Mouse (Mus musculus) gastrocnemius, postnatal 36 days (tissue): ENCODE results near the gene Abcc1. TPM values are rescaled to one million over a fixed set of nuclear protein-coding genes. Genes with fewer than 3 reads are reported as not detected.
A peak's percentile ranks its signal among the peaks of the same experiment; 100 is the strongest.

Experiments
- DNase-seq, 2 experiments: peaks; one replicate each; pipeline ENCODE4 v3.0.0; 2022
- intact Hi-C: fragments of 180-260 bp; cut with DNase I; formaldehyde crosslinking; loops from one replicate; pipeline ENCODE4 v1.15.1; 2025
- long read RNA-seq, 2 experiments: library from polyadenylated mRNA; stranded (forward); transcript quantifications; one replicate each; pipeline ENCODE4 v2.0.0; 2021
- total RNA-seq, 2 experiments: library from RNA; stranded (reverse); gene quantifications; 2 replicates each; pipeline ENCODE4 v1.2.3; 2021

Abcc1 gene
- total RNA-seq, result 10 to 100 TPM; 18.3 to 23.0 TPM
- long read RNA-seq, experiment 1, partial matches to known transcripts, result 3 of 6 reads
- long read RNA-seq, experiment 1, other reads (novel, unspliced or antisense), result 3 of 6 reads
- long read RNA-seq, experiment 2, partial matches to known transcripts, result 12 of 12 reads
- long read RNA-seq, experiment 2, other reads (novel, unspliced or antisense), result 0 of 12 reads

- intact Hi-C loops, result loop anchor here (5.0 kb wide), 1 partner anchor 44 kb away; the partner anchor contains the start of gene Fopnl
These were observed at the start of gene Abcc1 for GRCm38 (mm10) chr16:14361362-14362098. TSS of gene Abcc1 (plus strand) at chr16:14361558.

DNA sequence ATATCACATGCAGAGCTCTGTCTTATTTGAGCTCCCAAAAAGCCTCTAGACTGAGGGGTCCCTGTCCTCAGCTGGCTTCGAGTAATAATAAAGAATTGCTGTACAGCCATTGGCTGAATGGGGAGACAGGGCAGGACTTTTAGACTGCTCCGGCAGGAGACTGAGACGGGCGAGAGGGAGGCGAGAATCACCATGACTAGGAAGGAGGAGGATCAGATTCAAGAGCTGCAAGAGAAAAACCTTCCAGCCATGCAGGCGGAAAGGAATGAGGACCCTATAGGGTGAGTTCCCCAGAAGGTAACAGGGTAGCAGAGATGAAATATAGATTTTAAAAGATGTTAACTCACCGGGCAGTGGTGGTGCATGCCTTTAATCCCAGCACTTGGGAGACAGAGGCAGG, 48.4 kb upstream of the Abcc1 start:
- intact Hi-C loops, result loop anchor here (5.0 kb wide), 2 partner anchors 76 to 134 kb away; no protein-coding TSS in a partner anchor
- no peak for DNase-seq

More at GRCm38 (mm10) chr16:14361362-14362098, at the start of gene Abcc1:
- DNase-seq, result peak; percentile 66 to 79

DNA sequence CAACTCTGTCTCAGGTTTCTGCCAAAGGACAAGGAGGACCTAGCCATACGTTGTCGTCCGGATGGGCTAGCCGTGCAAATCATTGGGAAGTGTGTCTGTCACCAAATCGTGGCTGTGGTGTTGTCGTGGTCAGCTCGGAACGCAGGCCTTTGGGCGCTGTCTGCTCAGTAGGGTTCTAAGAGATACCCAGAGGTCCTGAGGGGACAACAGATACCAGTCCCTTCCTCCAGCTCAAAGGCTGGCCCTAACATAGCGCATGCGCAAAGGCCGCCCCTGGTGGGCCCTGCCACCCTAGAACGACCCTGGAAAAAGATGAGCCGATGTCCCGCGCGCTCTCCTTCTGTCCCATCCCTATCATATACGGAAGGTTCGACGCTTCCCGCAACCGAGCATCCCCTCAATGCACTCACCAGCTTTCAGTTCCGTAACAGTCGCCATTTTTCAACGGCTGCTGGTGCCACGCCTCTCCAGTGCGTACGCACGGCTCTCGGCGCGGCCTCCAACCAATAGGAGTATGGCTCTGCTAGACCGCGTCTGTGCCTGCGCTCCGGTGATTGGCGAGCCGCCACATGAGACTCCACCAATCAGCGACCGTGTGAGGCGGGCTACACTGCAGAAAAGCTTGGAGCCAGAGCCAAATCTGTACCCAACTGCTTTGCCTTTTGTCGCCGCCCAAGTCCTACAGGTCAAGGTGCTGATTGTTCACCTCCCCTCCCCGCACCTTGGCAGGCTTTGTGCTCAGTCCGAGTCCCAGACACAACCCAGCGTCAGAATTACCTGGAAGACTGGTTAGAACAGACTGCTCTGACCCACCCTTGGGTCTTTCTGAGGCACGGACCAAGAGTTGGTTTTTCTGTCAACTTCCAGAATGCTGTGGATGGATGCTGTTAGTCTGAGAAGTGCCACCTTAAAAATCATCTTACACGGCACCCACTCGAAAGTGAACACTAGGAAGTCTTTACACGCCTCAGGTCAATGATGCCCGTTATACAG, 44.2 kb upstream of the Abcc1 start, which contains the start of gene Fopnl:
TSS of gene Fopnl (minus strand) at position 522 of the 993 bp plus-strand sequence.
- intact Hi-C loops, result loop anchor here (5.0 kb wide), 1 partner anchor 45 kb away; the partner anchor contains the start of gene Abcc1
- peak; percentile 95 to 98 for DNase-seq

DNA sequence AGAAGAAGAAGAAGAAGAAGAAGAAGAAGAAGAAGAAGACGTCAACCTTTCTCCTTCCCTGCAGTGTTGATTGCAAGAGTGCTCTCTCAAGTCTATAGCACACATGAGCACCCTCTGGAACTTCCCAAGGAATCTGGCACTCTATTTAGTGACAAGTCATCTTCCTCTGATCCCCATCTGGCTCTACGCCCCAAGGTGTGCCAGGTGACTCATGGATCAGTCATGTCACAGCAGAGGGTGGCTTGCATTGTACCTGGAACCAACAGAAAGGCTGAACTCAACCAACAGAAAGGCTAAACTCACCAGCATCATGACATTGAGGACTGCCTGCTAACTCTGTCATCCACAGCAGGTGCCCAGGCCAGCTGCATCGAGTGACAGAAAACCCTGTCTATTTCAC, 41.7 kb upstream of the Abcc1 start:
- intact Hi-C loops, result loop anchor here (5.0 kb wide), 1 partner anchor 43 kb away; the partner anchor contains the start of gene Abcc1
- no peak for DNase-seq

DNA sequence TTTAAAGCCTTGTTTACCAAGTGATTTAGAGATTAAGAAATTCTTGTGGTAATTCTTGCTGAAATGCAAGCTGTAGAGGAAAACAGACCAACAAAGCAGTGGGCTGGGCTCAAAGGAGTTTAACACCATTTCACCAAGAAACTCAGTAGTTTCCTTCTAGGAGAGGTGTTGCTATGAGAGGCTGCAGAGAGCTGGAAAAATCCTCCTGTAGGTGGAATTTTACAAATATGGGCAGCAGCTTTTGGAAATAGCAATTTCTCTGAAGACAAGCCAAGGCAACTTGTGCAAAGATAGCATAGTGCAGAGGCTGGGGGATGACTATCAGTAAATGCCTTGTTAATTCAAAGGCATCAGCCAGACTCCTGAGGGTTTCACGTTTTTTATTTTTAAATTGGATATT, 40.9 kb upstream of the Abcc1 start:
- intact Hi-C loops, result no loop called here
- no peak for DNase-seq

GRCm38 (mm10) chr16:14328156-14328555, 33.2 kb upstream of the Abcc1 start:
- intact Hi-C loops, result no loop called here
- DNase-seq, result no peak

GRCm38 (mm10) chr16:14344967-14345366, 16.4 kb upstream of the Abcc1 start:
- no peak for DNase-seq
- intact Hi-C loops, result no loop called here

- intact Hi-C loops, result no loop called here
- DNase-seq, result no peak
These were observed 9.8 kb upstream of the Abcc1 start for GRCm38 (mm10) chr16:14351571-14351970.

GRCm38 (mm10) chr16:14352234-14352633, 9.1 kb upstream of the Abcc1 start:
- intact Hi-C loops, result no loop called here
- DNase-seq, result no peak

DNA sequence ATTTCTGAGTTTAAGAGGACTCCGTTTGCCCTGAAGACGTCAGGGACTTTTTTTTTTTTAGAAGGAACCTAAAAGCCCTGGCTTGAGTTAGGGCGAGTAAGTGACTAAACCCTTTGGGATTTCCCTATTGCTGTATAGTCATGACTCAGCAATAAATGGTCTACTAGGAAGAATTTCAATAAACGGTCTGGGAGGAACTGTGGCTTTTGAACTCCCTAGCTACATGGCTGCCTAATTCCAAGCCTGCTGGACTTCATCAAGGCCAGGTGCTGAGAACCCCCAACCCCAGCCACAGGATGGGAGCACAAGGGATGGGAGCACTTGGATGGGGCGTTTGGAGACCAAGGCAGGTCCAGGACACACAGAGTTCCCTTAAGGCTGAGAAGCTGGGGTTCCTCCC, 8.7 kb upstream of the Abcc1 start:
- intact Hi-C loops, result no loop called here
- no peak for DNase-seq

DNA sequence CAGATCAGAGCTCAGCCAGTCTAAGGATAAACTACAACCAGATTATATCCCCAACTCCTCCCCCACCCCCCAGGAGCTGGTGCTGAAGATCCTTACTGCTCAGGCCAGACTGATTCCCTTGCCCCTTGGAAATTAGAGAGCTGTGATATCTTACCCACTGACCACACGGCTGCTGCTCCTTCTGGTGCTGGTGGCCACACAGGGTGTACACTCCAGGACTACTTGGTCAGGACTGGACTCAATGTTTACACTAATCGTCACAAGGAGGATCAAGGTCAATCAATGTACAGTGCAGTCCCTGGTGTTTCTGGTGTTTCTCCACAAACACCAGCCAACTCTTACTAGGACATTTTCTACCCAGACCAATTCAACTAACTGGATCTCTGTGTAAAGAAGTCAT, 3.5 kb upstream of the Abcc1 start:
- intact Hi-C loops, result no loop called here
- DNase-seq, result no peak

DNA sequence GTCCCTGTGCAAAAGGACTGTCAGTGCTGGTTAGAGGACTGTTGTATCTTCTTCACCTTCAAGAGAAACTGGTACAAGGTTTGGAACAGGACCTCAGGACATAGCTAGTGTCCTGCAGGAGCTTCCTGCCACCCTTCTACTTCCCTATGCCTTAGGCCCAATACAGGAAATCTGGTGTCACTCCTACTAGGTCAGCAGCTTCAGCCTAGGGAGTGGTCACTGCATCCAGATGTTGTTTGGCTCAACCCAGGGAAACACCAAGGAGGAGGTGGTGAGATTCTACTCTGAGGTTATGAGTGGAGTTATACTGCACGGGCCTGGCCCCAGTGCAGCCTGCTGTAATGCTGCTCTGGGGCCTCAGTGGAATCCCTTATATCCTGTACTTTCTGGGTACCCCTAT, 2.8 kb upstream of the Abcc1 start:
- intact Hi-C loops, result no loop called here
- no peak for DNase-seq

GRCm38 (mm10) chr16:14360931-14361330, 427 bp upstream of the Abcc1 start:
- intact Hi-C loops, result loop anchor here (5.0 kb wide), 1 partner anchor 44 kb away; the partner anchor contains the start of gene Fopnl
- DNase-seq, result no peak

DNA sequence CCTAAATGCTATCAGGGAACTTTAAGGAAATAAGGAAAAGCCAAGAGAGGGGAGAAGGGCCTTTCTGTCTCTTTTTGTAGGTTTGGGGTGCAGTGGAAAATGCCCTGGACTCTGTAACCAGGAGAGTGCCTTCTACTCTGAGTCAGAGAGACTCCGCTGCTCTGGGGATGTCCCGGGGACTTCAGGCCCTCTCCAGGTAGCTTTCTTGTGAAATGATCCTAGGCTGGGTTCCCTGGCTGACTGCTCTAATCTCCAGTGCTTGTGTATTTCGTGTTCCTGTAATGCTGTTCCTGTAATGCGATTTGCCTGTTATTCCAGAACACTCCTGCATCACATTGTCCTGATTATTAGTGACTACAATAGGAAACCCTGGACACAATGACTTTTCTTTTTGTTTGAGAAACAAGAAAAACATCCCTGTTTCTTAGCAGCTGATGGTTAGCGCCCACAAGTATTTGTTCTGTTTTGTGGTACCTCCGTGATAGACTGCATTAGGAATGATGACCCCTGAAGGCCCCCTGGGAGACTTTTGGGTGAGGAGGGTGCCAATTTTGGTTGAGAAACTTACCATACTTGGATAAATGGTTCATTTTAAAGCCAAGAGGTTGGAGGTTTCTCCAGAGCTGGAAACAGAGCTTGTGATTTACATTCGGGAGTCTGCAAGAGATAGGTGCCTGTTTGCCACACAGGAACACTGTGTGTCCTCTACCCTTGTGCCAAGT, 902 bp downstream of the Abcc1 start:
- intact Hi-C loops, result loop anchor here (5.0 kb wide), 1 partner anchor 45 kb away; the partner anchor contains the start of gene Fopnl
- DNase-seq, result no peak

DNA sequence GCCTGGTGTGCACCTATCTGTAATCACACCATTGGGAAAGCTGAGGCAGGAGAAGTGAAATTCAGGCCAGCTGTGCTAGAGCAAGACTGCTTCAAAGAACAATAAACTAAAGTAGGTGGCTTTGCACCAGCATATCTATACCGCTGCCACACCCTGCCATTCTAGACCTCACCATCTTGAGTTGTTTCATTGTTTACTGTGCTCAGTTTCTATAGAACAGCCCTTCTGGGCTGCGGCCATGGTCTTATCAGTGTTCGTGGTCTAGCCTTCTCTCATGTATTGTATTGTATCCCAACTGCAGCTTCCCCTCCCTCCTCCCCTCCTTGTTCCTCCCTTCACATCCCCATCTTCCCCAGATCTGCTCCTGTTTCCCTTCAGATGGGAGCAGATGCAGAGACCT, 2.1 kb downstream of the Abcc1 start:
- intact Hi-C loops, result loop anchor here (5.0 kb wide), 1 partner anchor 46 kb away; the partner anchor contains the start of gene Fopnl
- no peak for DNase-seq

DNA sequence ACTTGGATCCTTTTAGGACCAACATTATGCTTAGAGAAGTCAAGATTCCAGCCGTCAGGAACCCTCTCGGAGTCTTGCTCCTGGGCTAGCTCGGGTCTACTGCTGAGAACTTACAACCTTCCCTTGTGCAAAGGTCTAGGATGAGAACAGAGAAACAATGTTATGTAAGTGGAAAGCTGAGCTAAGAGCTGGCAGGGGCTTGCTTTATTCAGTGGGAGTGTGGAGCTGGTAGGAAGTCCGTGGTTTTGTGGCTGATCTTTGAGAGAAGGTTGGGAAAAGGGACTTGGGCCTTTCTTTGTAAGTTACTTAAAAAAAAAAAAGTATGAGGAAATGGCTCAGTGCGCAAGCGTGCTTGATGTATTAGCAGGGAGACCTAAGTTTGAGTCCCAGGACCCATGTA, 2.7 kb downstream of the Abcc1 start:
- intact Hi-C loops, result loop anchor here (5.0 kb wide), 1 partner anchor 47 kb away; the partner anchor contains the start of gene Fopnl
- no peak for DNase-seq

GRCm38 (mm10) chr16:14365457-14365856, 4.1 kb downstream of the Abcc1 start:
- intact Hi-C loops, result no loop called here
- DNase-seq, result no peak

DNA sequence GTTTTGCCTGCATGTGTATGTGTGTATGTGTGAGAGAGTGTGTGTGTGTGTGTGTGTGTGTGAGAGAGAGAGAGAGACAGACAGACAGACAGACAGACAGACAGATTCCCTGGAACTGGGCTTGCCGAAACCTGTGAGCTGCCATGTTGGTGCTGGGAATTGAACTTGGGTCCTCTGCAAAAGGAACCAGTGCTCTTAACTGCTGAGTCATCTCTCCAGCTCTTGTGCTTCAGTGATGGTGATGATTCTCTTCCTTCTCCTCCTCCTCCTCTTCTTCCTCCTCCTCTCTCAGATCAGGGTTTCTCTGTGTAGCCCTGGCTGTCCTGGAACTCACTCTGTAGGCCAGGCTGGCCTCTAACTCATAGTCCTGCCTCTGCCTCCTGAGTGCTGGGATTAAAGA, 4.7 kb downstream of the Abcc1 start:
- intact Hi-C loops, result no loop called here

GRCm38 (mm10) chr16:14371367-14371766, 10.0 kb downstream of the Abcc1 start:
- DNase-seq, result peak in 1 of 2 experiments; percentile 33
- intact Hi-C loops, result no loop called here

More for the DNA sequence above, 4.7 kb downstream of the Abcc1 start:
- DNase-seq, result no peak

DNA sequence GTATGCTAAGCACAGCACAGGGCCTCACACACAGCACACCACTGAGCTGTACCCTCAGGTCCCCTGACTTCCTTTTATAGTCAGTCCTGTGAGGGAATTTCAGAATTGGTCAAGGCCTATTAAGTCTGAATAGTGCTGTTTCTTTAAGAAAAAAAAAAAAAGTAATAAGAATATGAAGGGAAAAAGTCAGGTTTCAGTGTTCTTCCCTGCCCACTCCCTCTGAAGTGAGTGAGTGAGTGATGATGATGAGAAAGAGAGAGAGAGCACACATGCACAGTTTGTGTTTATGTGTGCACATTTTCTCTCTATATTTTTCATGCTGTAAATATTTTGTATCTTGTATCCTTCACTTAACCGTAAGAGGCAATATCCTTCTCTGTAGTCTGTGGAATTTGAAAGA, 11.0 kb downstream of the Abcc1 start:
- no peak for DNase-seq
- intact Hi-C loops, result no loop called here
